Mouse (Mus musculus): Measurements from ENCODE around the gene Zbtb42. TPM values are rescaled to one million over a fixed set of nuclear protein-coding genes. Genes with fewer than 3 reads are reported as not detected.
A peak's percentile ranks its signal among the peaks of the same experiment; 100 is the strongest.

Gene Zbtb42
- polyA plus RNA-seq, 1 experiment from 2014 or later, result 11.3 TPM

DNA sequence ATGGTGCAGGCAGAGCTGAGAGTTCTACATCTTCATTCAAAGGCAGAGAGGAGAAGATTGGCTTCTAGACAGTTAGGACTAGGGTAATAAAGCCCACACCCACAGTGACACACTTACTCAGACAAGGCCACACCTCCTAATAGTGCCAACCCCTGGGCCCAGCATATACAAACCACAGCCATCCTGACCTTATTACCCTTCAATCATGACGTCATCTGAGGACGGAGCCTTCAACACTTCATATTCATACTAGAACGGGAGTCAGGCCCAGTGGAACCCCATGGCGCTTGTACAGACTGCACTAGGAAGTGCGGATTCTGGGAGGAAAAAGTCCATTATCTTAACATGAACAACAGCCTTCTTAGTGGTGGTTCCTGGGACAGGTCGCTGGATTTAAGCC, 35.5 kb upstream of the Zbtb42 start:
- no peak for ATAC-seq (ENCODE audit: low read depth)
- H3K9me3 ChIP-seq (ENCODE audit: control insufficient read depth, low read length), result no peaks in the 10 kb centered on the region
- H3K36me3 ChIP-seq (ENCODE audit: control insufficient read depth, insufficient read depth, low read length), result peaks cover 2% of the 10 kb centered on the region
- WGBS, result 79% methylated on average over 6 of the region's 6 CpGs
- H3K9ac ChIP-seq (ENCODE audit: low read length), result no peak overlapping the region
- H3K4me1 ChIP-seq (replicated peaks; ENCODE audit: control insufficient read depth, insufficient read depth, low read length), result peaks cover 14% of the 10 kb centered on the region
- H3K27me3 ChIP-seq (ENCODE audit: control insufficient read depth, insufficient read depth, low read depth, low read length), result no peaks in the 10 kb centered on the region
- no peak overlapping the region for H3K27ac ChIP-seq (ENCODE audit: low read length)
- no peak overlapping the region for H3K4me3 ChIP-seq (ENCODE audit: low read length)
- no peak overlapping the region for H3K4me2 ChIP-seq (ENCODE audit: low read depth, low read length)

DNA sequence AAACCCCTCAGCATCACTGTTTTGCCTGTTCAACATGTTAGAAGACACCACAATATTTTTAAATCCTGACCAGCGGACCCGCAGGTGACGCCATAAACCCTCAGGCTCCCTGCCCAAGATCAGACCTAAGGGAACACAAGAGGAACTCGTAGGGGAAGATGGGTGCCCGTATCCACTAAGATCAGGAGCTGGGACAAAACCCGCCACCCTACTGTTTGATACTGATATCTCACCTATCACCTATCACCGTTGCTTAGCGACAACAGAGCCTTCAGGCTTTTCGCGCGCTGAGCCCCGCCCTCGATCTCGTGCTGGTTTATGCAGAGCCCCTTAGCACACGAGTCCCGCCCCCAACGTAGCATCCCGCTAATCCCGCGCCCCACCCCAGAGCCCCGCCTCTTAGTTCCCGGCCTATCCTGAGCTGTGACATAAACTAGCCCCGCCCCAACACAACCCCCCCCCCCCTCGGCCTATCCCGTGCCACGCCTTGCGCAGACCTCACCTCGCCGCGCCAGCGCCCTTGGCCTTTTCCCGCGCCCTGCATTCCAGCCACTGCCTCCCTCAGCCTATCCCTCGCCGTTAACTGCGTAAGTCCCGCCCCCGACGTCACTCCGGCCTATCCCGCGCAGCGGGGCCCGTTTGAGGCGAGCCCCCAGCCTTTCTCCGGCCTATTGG, 34.3 kb upstream of the Zbtb42 start, which contains the start of gene Siva1:
Siva1 (plus strand) TSS at position 500 of the 675 bp plus-strand sequence.
- H3K27ac ChIP-seq (ENCODE audit: low read length), result peak within 1 kb of the TSS; percentile 88
- peak; percentile 98 for ATAC-seq (ENCODE audit: low read depth)
- peak within 1 kb of the TSS; percentile 65 for H3K4me2 ChIP-seq (ENCODE audit: low read depth, low read length)
- no peaks in the 10 kb centered on the region for H3K27me3 ChIP-seq (ENCODE audit: control insufficient read depth, insufficient read depth, low read depth, low read length)
- peaks cover 14% of the 10 kb centered on the region for H3K4me1 ChIP-seq (replicated peaks; ENCODE audit: control insufficient read depth, insufficient read depth, low read length)
- peak within 1 kb of the TSS; percentile 78 for H3K4me3 ChIP-seq (ENCODE audit: low read length)
- H3K36me3 ChIP-seq (ENCODE audit: control insufficient read depth, insufficient read depth, low read length), result peaks cover 5% of the 10 kb centered on the region
- whole genome bisulfite sequencing, result 1% methylated on average over 45 of the region's 46 CpGs
- H3K9ac ChIP-seq (ENCODE audit: low read length), result peak within 1 kb of the TSS; percentile 71
- H3K9me3 ChIP-seq (ENCODE audit: control insufficient read depth, low read length), result no peaks in the 10 kb centered on the region

DNA sequence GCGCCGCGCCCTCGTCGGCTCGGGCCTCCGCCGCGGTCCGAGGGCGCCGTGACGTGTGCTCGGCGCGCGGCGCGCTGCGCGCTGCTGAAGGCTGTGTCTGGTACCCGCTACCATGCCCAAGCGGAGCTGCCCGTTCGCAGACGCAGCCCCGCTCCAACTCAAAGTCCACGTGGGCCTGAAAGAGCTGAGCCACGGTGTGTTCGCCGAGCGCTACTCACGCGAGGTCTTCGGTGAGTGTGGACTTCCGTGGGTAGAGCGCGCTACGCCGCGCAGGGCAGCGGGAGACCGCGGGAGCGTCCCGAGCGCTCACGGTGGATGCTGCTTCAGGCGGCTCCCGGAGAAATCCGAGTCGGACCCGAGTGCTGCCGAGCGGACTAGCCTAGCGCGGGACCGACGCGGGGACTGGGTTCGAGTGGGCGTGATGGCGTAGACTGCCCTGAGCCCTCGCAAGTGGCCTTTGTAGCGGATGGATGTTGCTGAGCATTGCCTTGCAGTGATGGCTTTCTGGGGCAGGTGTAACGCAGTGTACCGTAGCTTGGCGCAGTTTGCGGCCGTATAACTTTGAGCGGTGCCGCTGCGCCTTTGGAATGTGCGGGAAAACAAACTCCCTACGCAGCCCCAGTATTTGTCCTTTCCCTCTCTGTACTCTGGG, 33.6 kb upstream of the Zbtb42 start:
- no peaks in the 10 kb centered on the region for H3K27me3 ChIP-seq (ENCODE audit: control insufficient read depth, insufficient read depth, low read depth, low read length)
- H3K9me3 ChIP-seq (ENCODE audit: control insufficient read depth, low read length), result no peaks in the 10 kb centered on the region
- H3K9ac ChIP-seq (ENCODE audit: low read length), result peak overlapping the region; percentile 71
- peaks cover 14% of the 10 kb centered on the region for H3K4me1 ChIP-seq (replicated peaks; ENCODE audit: control insufficient read depth, insufficient read depth, low read length)
- no peak; the same call in none of the 2 replicates for ATAC-seq (ENCODE audit: low read depth)
- peak overlapping the region; percentile 88 for H3K27ac ChIP-seq (ENCODE audit: low read length)
- H3K4me3 ChIP-seq (ENCODE audit: low read length), result peak overlapping the region; percentile 78
- peaks cover 12% of the 10 kb centered on the region for H3K36me3 ChIP-seq (ENCODE audit: control insufficient read depth, insufficient read depth, low read length)
- WGBS, result under 1% methylated on average over 75 of the region's 75 CpGs
- peak overlapping the region; percentile 65 for H3K4me2 ChIP-seq (ENCODE audit: low read depth, low read length)

DNA sequence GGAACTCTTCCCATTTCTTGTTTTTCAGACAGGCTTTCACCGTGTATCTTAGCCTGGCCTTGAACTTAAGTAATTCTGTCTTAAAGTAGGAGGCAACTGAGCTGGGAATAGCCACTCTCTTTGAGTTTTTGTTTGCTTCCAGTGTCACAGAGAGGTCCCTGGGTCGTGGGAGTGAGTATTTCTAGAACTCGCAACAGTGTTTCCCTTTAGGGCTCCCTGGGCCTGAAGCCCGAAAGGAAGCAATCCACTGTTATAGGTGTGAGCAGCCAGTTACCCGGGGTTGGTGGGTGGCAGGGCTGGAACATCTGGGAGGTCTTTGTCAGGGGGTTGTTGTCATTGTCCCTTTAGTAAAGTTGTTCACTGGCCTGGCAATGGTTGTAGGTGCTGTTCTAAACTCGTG, 32.5 kb upstream of the Zbtb42 start:
- Histone ChIP-seq H3K4me3 (ENCODE audit: low read length) (peak overlapping the region; percentile 78), H3K9ac (ENCODE audit: low read length) (peak overlapping the region; percentile 71), H3K27ac (ENCODE audit: low read length) (0 out of 2 replicates have a peak overlapping the region, but pooled peaks have one; percentile 5), H3K36me3 (ENCODE audit: control insufficient read depth, insufficient read depth, low read length) (peaks cover 13% of the 10 kb centered on the region), H3K4me2 (ENCODE audit: low read depth, low read length) (peak overlapping the region; percentile 65), H3K27me3 (ENCODE audit: control insufficient read depth, insufficient read depth, low read depth, low read length) (no peaks in the 10 kb centered on the region), H3K9me3 (ENCODE audit: control insufficient read depth, low read length) (no peaks in the 10 kb centered on the region), H3K4me1 (replicated peaks; ENCODE audit: control insufficient read depth, insufficient read depth, low read length) (peaks cover 14% of the 10 kb centered on the region)
- no peak for ATAC-seq (ENCODE audit: low read depth)
- 35% methylated on average over 6 of the region's 6 CpGs for WGBS

DNA sequence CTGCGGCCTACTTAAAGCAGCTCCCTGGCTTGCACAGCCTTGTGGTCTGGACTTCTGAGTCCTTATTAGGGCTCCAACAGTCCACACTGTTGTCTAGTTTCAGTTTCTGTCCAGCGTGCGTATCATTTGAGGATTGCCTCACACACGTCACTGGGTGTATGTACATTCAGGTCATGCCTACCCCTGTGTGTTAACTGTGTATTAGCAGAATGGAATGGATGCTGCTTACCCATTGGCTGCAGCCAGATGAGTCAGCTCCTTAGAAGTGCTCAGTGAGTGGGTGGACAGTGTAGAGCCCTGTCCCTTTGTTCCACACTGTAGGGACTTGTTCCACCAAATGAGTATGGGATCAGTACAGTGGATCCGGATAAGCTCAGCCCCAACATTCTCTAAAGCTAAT, 30.5 kb upstream of the Zbtb42 start:
- WGBS, result 91% methylated on average over 5 of the region's 5 CpGs
- no peak for ATAC-seq (ENCODE audit: low read depth)
- Histone ChIP-seq H3K27me3 (ENCODE audit: control insufficient read depth, insufficient read depth, low read depth, low read length) (no peaks in the 10 kb centered on the region), H3K9ac (ENCODE audit: low read length) (no peak overlapping the region), H3K36me3 (ENCODE audit: control insufficient read depth, insufficient read depth, low read length) (peaks cover 19% of the 10 kb centered on the region), H3K4me3 (ENCODE audit: low read length) (no peak overlapping the region), H3K4me1 (replicated peaks; ENCODE audit: control insufficient read depth, insufficient read depth, low read length) (peaks cover 18% of the 10 kb centered on the region), H3K27ac (ENCODE audit: low read length) (no peak overlapping the region), H3K4me2 (ENCODE audit: low read depth, low read length) (no peak overlapping the region), H3K9me3 (ENCODE audit: control insufficient read depth, low read length) (no peaks in the 10 kb centered on the region)

DNA sequence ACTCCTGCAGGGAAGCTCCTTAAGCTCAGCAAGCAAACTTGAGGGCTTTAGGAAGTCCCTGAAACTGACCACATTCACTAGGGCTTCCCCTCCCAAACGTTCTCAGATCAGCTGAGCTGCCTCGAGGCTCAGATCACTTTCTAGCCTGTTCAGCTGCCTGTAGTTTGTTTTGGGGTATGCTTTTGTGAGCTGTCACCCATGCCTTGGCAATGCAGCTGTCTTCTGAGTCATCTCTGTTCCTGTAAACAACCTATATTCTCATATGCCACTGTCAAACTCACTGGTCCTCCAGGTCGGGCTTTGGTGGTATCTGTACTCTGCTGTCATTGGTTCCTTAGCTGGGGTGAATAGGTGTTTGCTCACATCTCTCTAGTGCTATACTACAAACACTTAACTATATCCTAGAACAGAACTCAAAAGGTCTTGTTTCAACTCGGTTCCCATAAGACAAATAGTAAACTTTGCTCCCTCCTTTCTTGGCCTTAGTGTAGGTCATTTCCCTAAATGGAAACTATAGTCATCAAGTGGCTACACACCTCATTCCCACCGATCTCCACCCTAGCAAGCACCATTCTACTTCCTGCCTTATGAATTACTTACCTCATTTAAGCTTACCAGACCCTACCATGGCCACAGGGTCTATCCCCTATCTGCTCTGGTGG, 26.7 kb upstream of the Zbtb42 start:
- Histone ChIP-seq H3K4me1 (replicated peaks; ENCODE audit: control insufficient read depth, insufficient read depth, low read length) (0 out of 2 replicates have a peak, but pooled peaks cover 4% of the 10 kb centered on the region), H3K4me2 (ENCODE audit: low read depth, low read length) (no peak overlapping the region), H3K36me3 (ENCODE audit: control insufficient read depth, insufficient read depth, low read length) (peaks cover 49% of the 10 kb centered on the region), H3K27me3 (ENCODE audit: control insufficient read depth, insufficient read depth, low read depth, low read length) (no peaks in the 10 kb centered on the region), H3K4me3 (ENCODE audit: low read length) (no peak overlapping the region), H3K27ac (ENCODE audit: low read length) (no peak overlapping the region), H3K9me3 (ENCODE audit: control insufficient read depth, low read length) (no peaks in the 10 kb centered on the region), H3K9ac (ENCODE audit: low read length) (no peak overlapping the region; the same call in 1 of the 2 replicates)
- 49% methylated on average over 5 of the region's 5 CpGs for WGBS
- peak; percentile 32; the same call in 1 of the 2 replicates for ATAC-seq (ENCODE audit: low read depth)

DNA sequence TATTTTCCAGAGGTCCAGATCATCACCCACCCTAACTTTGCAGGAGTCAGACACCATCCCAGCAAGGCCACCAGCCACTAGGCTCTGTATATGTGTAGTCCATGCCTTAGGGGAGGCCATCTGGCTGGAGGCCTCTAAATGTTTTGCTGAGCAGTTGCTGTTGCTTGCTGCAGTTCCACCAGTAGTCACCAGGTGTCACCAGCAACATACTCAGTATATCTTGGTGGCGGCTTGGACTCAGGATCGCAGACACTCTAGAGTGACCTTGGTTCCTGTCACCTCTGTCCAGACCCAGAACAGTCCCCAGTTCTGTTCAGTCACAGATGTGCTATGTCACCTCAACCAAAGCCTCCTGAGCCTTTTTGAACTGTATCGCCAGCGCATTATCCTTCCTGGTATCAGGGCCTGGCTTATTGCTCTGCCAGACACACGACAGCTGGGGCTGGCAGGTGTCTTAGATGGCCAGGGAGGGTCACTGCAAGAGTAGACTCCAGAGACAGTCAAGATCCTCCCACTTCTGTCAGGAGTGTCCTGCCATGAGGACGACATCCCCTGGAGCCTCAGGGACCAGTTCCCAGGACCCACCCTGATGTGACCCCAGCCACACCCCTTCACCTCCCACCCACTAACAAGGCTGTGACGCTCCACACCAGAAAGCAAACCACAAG, 25.3 kb upstream of the Zbtb42 start:
- H3K36me3 ChIP-seq (ENCODE audit: control insufficient read depth, insufficient read depth, low read length), result peaks cover 59% of the 10 kb centered on the region
- no peak overlapping the region for H3K9ac ChIP-seq (ENCODE audit: low read length)
- 0 out of 2 replicates have a peak, but pooled peaks cover 4% of the 10 kb centered on the region for H3K4me1 ChIP-seq (replicated peaks; ENCODE audit: control insufficient read depth, insufficient read depth, low read length)
- H3K27me3 ChIP-seq (ENCODE audit: control insufficient read depth, insufficient read depth, low read depth, low read length), result no peaks in the 10 kb centered on the region
- no peak overlapping the region for H3K27ac ChIP-seq (ENCODE audit: low read length)
- ATAC-seq (ENCODE audit: low read depth), result peak; percentile 44
- H3K9me3 ChIP-seq (ENCODE audit: control insufficient read depth, low read length), result no peaks in the 10 kb centered on the region
- no peak overlapping the region for H3K4me3 ChIP-seq (ENCODE audit: low read length)
- 42% methylated on average over 7 of the region's 7 CpGs for WGBS
- H3K4me2 ChIP-seq (ENCODE audit: low read depth, low read length), result no peak overlapping the region

DNA sequence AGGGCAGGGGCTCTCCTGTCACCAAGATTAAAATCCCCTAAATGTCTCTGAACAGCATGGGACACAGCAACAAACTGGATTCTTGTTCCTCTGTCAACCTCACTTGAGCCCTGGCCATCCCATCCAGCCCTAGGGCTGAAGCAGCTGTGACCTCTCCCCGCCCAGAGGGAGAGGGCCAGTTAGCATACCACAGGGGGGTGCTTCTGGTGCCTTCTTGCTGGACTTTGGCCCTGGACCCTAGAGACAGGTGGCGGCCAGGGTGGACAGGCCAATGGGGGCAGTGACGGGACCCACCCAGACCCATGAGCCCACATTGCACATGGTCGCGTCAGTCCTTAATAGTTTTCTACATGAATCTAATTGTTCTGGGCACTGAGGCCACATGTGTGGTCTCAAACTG, 24.6 kb upstream of the Zbtb42 start:
- Histone ChIP-seq H3K9me3 (ENCODE audit: control insufficient read depth, low read length) (no peaks in the 10 kb centered on the region), H3K4me3 (ENCODE audit: low read length) (no peak overlapping the region), H3K4me1 (replicated peaks; ENCODE audit: control insufficient read depth, insufficient read depth, low read length) (0 out of 2 replicates have a peak, but pooled peaks cover 4% of the 10 kb centered on the region), H3K9ac (ENCODE audit: low read length) (no peak overlapping the region), H3K36me3 (ENCODE audit: control insufficient read depth, insufficient read depth, low read length) (peaks cover 67% of the 10 kb centered on the region), H3K4me2 (ENCODE audit: low read depth, low read length) (no peak overlapping the region), H3K27me3 (ENCODE audit: control insufficient read depth, insufficient read depth, low read depth, low read length) (no peaks in the 10 kb centered on the region), H3K27ac (ENCODE audit: low read length) (no peak overlapping the region)
- whole genome bisulfite sequencing, result 93% methylated on average over 5 of the region's 5 CpGs
- ATAC-seq (ENCODE audit: low read depth), result no peak

DNA sequence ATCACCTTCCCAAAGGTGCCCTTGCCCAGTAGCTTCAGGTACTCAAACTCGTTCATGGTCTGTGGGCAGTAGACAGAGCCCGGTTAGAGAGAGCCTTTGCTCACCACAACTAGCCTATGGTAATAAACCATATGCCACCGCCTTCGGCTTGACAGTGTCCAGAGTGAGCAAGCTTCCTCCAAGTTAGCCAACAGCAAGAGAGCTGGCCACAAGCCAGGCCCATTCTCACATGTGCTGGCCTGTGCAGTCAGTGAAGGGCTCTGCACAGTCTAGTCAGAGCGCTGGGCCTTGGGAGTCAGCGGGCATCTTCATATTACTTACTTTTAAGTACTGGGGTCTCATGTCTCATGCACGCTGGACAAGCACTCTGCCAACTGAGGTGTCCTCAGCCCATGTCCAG, 20.0 kb upstream of the Zbtb42 start:
- peaks cover 42% of the 10 kb centered on the region for H3K4me1 ChIP-seq (replicated peaks; ENCODE audit: control insufficient read depth, insufficient read depth, low read length)

More for the DNA sequence above, 20.0 kb upstream of the Zbtb42 start:
- Histone ChIP-seq H3K36me3 (ENCODE audit: control insufficient read depth, insufficient read depth, low read length) (peaks cover 56% of the 10 kb centered on the region), H3K9me3 (ENCODE audit: control insufficient read depth, low read length) (no peaks in the 10 kb centered on the region), H3K4me2 (ENCODE audit: low read depth, low read length) (no peak overlapping the region), H3K4me3 (ENCODE audit: low read length) (no peak overlapping the region), H3K27me3 (ENCODE audit: control insufficient read depth, insufficient read depth, low read depth, low read length) (no peaks in the 10 kb centered on the region), H3K27ac (ENCODE audit: low read length) (no peak overlapping the region), H3K9ac (ENCODE audit: low read length) (no peak overlapping the region)
- WGBS, result 71% methylated on average over 7 of the region's 7 CpGs
- no peak for ATAC-seq (ENCODE audit: low read depth)

Measured in lung, embryonic 16.5 days (tissue).